Mouse (Mus musculus) liver, embryonic 11.5 days (tissue): ENCODE measurements around the gene A830018L16Rik. TPM values are rescaled to one million over a fixed set of nuclear protein-coding genes. Genes with fewer than 3 reads are reported as not detected.

Source experiments
- ATAC-seq: fragments of 200-750 bp; cut with Nextera tagmentation; replicated peaks from 2 replicates; pipeline ENCODE4 v1.8.0; 2017; ENCODE audit warnings: moderate number of reproducible peaks, mild to moderate bottlenecking, moderate TSS enrichment, moderate library complexity; ENCODE audit not compliant: low FRiP score
- DNase-seq: peaks from one replicate; pipeline ENCODE4 v3.0.0-alpha.2; 2017; ENCODE audit warnings: low spot score
- H3K27ac ChIP-seq: fragments of 300-500 bp; sonication (generic); 2 replicates; pipeline ENCODE4 v1.5.1; 2014; ENCODE audit warnings: mild to moderate bottlenecking, low read depth, low read length, control low read depth
- H3K27me3 ChIP-seq: fragments of 300-500 bp; sonication (generic); replicated peaks from 2 replicates; pipeline ENCODE4 v1.6.1; 2014; ENCODE audit warnings: low read length, mixed read lengths; ENCODE audit not compliant: control insufficient read depth, insufficient read depth
- H3K36me3 ChIP-seq: fragments of 300-500 bp; sonication (generic); 2 replicates; pipeline ENCODE4 v1.6.1; 2014; ENCODE audit warnings: mild to moderate bottlenecking, low read length, moderate library complexity, mixed read lengths; ENCODE audit not compliant: control insufficient read depth, insufficient read depth
- H3K4me1 ChIP-seq: fragments of 300-500 bp; sonication (generic); replicated peaks from 2 replicates; pipeline ENCODE4 v1.6.1; 2014; ENCODE audit warnings: low read length, mixed read lengths; ENCODE audit not compliant: control insufficient read depth, insufficient read depth
- H3K4me2 ChIP-seq: fragments of 300-500 bp; sonication (generic); 2 replicates; pipeline ENCODE4 v1.6.1; 2014; ENCODE audit warnings: mild to moderate bottlenecking, control low read depth, moderate library complexity
- H3K4me3 ChIP-seq: fragments of 300-500 bp; sonication (generic); 2 replicates; pipeline ENCODE4 v1.5.1; 2014; ENCODE audit warnings: low read depth, low read length, control low read depth
- H3K9ac ChIP-seq: fragments of 300-500 bp; sonication (generic); 2 replicates; pipeline ENCODE4 v1.6.1; 2014; ENCODE audit warnings: low read depth, low read length, control low read depth
- H3K9me3 ChIP-seq: fragments of 300-500 bp; sonication (generic); 2 replicates; pipeline ENCODE4 v1.6.1; 2016; ENCODE audit warnings: low read length, inconsistent platforms, mixed read lengths; ENCODE audit not compliant: control insufficient read depth
- WGBS: fragments of 180-500 bp; shearing (Covaris S2); extraction: QIAGEN DNeasy Blood & Tissue Kit; methylation state at CpG from one replicate; pipeline ENCODE4 v1.1.7; 2014; 5-methylcytosine and 5-hydroxymethylcytosine counted together
- polyA plus RNA-seq: library from polyadenylated mRNA; unstranded; fragments of >200 nt; fragmentation: Nextera tagmentation; extraction: Ambion mirVana; gene quantifications from 2 replicates; pipeline ENCODE4 v1.2.1, GENCODE M21; 2014

The A830018L16Rik gene
- polyA plus RNA-seq, 1 experiment from 2014 or later: 0.22 TPM

DNA sequence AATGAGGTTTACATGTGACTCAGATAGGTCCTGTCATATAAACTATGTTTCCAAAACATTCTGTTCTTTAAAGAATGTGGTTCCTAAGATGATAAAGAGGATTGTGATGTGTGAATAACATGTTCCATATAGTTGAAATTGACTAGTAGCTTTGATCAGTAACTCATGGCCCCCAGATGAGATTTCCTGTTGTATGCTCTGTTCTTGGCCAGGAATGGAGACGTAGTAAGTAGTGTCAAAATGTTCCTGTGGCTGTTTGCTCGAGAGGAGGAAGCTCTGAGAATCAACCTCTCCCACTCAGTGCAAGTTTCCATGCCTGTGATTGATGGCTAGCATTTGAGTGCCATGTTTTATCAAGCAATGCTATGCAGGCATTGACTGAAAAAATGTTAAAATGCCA, 467.8 kb downstream of the A830018L16Rik start:
- H3K9ac ChIP-seq: no peak overlapping the region
- H3K36me3 ChIP-seq: no peaks in the 10 kb centered on the region
- no peaks in the 10 kb centered on the region for H3K9me3 ChIP-seq
- no peaks in the 10 kb centered on the region for H3K27me3 ChIP-seq
- ATAC-seq: no peak
- no peak overlapping the region for H3K4me3 ChIP-seq
- no peak overlapping the region for H3K27ac ChIP-seq
- H3K4me1 ChIP-seq: no peaks in the 10 kb centered on the region
- 27% methylated on average over 2 of the region's 2 CpGs for WGBS
- no peak overlapping the region for H3K4me2 ChIP-seq
- no peak for DNase-seq

DNA sequence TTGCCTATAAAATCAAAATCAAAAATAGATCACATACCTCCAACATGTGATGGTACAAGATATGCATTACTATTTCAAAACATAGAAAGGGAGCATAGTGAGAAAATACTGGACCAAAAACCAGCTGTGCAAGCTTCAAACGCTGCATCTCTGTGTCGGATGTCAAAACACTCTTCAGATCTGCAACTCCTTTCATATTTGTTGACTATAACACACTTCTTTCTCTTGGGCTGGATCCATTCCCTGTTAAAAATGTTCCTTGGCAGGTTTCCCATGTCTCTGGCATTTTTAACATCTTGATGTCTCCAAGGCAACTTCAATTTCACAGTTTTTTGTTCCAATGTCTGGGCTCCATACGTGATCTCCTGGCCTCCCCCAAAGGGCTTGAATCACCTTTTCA, 481.8 kb downstream of the A830018L16Rik start:
- DNase-seq (no peak), ATAC-seq (no peak)
- H3K27ac ChIP-seq: no peak overlapping the region
- H3K9ac ChIP-seq: no peak overlapping the region
- H3K9me3 ChIP-seq: no peaks in the 10 kb centered on the region
- H3K4me1 ChIP-seq: no peaks in the 10 kb centered on the region
- no peaks in the 10 kb centered on the region for H3K27me3 ChIP-seq
- 83% methylated on average over 3 of the region's 3 CpGs for WGBS
- no peaks in the 10 kb centered on the region for H3K36me3 ChIP-seq
- H3K4me3 ChIP-seq: no peak overlapping the region
- H3K4me2 ChIP-seq: no peak overlapping the region

DNA sequence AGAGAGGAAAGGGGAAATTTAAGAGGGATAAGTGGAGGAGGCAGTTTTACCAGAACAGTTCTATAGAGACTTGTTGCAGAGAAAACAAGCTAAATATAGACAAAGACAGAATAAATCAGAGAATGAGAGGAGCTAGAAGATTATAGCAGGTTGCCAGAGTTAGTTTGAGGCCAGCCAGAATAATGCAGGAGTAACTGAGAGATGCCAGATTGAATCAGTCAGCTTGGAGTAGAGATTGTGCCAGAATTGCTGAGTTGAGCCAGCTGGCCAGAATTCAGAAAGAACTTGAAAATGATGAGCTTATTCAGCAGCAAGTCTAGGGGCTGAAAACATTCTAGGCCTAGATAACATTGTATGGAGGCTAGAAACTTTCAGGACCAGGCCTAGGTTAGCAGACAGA, 502.0 kb downstream of the A830018L16Rik start:
- H3K9me3 ChIP-seq: no peaks in the 10 kb centered on the region
- ATAC-seq (no peak), DNase-seq (no peak)
- H3K27ac ChIP-seq: no peak overlapping the region
- H3K36me3 ChIP-seq: no peaks in the 10 kb centered on the region
- H3K4me1 ChIP-seq: no peaks in the 10 kb centered on the region
- H3K27me3 ChIP-seq: no peaks in the 10 kb centered on the region
- H3K4me2 ChIP-seq: no peak overlapping the region
- no peak overlapping the region for H3K9ac ChIP-seq
- H3K4me3 ChIP-seq: no peak overlapping the region

- Histone ChIP-seq H3K9ac (no peak overlapping the region), H3K36me3 (no peaks in the 10 kb centered on the region), H3K4me2 (no peak overlapping the region), H3K27ac (no peak overlapping the region), H3K4me3 (no peak overlapping the region), H3K9me3 (no peaks in the 10 kb centered on the region), H3K4me1 (no peaks in the 10 kb centered on the region), H3K27me3 (no peaks in the 10 kb centered on the region)
- no peak for DNase-seq
- WGBS: 77% methylated on average over 9 of the region's 9 CpGs
- no peak for ATAC-seq
Observed at GRCm38 (mm10) chr1:11936984-11937383, 523.1 kb downstream of the A830018L16Rik start.

- no peaks in the 10 kb centered on the region for H3K27me3 ChIP-seq
- H3K27ac ChIP-seq: no peak overlapping the region
- ATAC-seq (no peak), DNase-seq (no peak)
- H3K4me3 ChIP-seq: no peak overlapping the region
- no peaks in the 10 kb centered on the region for H3K36me3 ChIP-seq
- no peaks in the 10 kb centered on the region for H3K9me3 ChIP-seq
- no peak overlapping the region for H3K9ac ChIP-seq
- H3K4me1 ChIP-seq: no peaks in the 10 kb centered on the region
- H3K4me2 ChIP-seq: no peak overlapping the region
- whole genome bisulfite sequencing: 68% methylated on average over 2 of the region's 2 CpGs
Observed at GRCm38 (mm10) chr1:11959421-11960206, 545.7 kb downstream of the A830018L16Rik start.

DNA sequence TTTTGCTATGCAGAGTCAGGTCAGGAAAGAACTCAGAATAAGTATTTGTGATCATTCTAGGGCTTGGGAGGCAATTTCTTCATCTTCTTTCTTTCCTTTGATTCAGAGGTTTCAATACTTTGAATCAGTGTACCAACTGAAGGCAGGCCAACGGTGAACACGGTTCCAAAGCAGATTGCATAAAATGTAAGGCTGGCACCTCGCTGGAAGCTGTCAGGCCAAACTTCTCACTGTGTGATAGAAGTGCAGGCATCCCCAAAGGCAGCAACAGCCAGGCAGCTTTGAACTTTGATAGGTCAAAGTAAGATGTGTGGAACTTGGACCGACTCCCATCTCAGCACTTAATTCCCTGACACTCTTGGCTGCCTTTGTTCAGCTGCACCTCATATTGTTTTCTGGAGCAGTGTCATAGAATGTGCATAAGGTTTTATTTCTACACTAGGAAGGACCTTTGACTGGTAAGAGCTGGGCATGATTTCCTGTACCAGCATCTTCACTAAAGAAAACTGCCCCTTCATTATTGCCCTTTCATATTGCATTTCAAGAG, 568.8 kb downstream of the A830018L16Rik start:
- DNase-seq (no peak), ATAC-seq (no peak)
- WGBS: 84% methylated on average over 4 of the region's 4 CpGs
- Histone ChIP-seq H3K9ac (no peak overlapping the region), H3K27ac (no peak overlapping the region), H3K4me1 (no peaks in the 10 kb centered on the region), H3K4me2 (no peak overlapping the region), H3K36me3 (no peaks in the 10 kb centered on the region), H3K4me3 (no peak overlapping the region), H3K27me3 (no peaks in the 10 kb centered on the region), H3K9me3 (no peaks in the 10 kb centered on the region)

GRCm38 (mm10) chr1:11990011-11990410, 576.1 kb downstream of the A830018L16Rik start:
- no peak overlapping the region for H3K4me2 ChIP-seq
- no peak overlapping the region for H3K27ac ChIP-seq
- no peak overlapping the region for H3K4me3 ChIP-seq
- no peaks in the 10 kb centered on the region for H3K4me1 ChIP-seq
- WGBS: 83% methylated on average over 3 of the region's 3 CpGs
- DNase-seq (no peak), ATAC-seq (no peak)
- H3K9me3 ChIP-seq: 0 out of 2 replicates have a peak, but pooled peaks cover 2% of the 10 kb centered on the region
- H3K36me3 ChIP-seq: no peaks in the 10 kb centered on the region
- no peak overlapping the region for H3K9ac ChIP-seq
- no peaks in the 10 kb centered on the region for H3K27me3 ChIP-seq

- Histone ChIP-seq H3K27ac (no peak overlapping the region), H3K4me2 (no peak overlapping the region), H3K4me3 (no peak overlapping the region), H3K9ac (no peak overlapping the region), H3K9me3 (0 out of 2 replicates have a peak, but pooled peaks cover 2% of the 10 kb centered on the region), H3K4me1 (no peaks in the 10 kb centered on the region), H3K36me3 (no peaks in the 10 kb centered on the region), H3K27me3 (no peaks in the 10 kb centered on the region)
- WGBS: 63% methylated on average over 2 of the region's 2 CpGs
- DNase-seq: no peak
- no peak for ATAC-seq
Observed at GRCm38 (mm10) chr1:11996297-11996878, 582.5 kb downstream of the A830018L16Rik start.

GRCm38 (mm10) chr1:11997574-11997973, 583.7 kb downstream of the A830018L16Rik start:
- Histone ChIP-seq H3K27ac (no peak overlapping the region), H3K4me2 (no peak overlapping the region), H3K9me3 (0 out of 2 replicates have a peak, but pooled peaks cover 2% of the 10 kb centered on the region), H3K4me1 (no peaks in the 10 kb centered on the region), H3K36me3 (no peaks in the 10 kb centered on the region), H3K4me3 (no peak overlapping the region), H3K9ac (no peak overlapping the region), H3K27me3 (no peaks in the 10 kb centered on the region)
- ATAC-seq (no peak), DNase-seq (no peak)
- WGBS: 56% methylated on average over 2 of the region's 2 CpGs
